Mouse (Mus musculus) erythroblast, embryonic 14.5 days (primary cell): ENCODE measurements around the gene Cacna1d. TPM values are rescaled to one million over a fixed set of nuclear protein-coding genes. Genes with fewer than 3 reads are reported as not detected.

Experiments
- H3K27me3 ChIP-seq: 2 replicates; pipeline ENCODE4 v1.6.1; 2012; ENCODE audit warnings: inconsistent platforms; ENCODE audit not compliant: control insufficient read depth
- H3K36me3 ChIP-seq: 2 replicates; pipeline ENCODE4 v1.6.1; 2012; ENCODE audit warnings: mild to moderate bottlenecking, inconsistent platforms; ENCODE audit not compliant: control insufficient read depth
- H3K4me1 ChIP-seq: 2 replicates; pipeline ENCODE4 v1.6.1; 2012; ENCODE audit warnings: inconsistent platforms; ENCODE audit not compliant: control insufficient read depth
- H3K4me3 ChIP-seq: replicated peaks from 2 replicates; pipeline ENCODE3; 2012; ENCODE audit warnings: moderate library complexity, mild to moderate bottlenecking, inconsistent platforms
- H3K9me3 ChIP-seq: 2 replicates; pipeline ENCODE4 v1.6.1; 2012; ENCODE audit warnings: low read length, inconsistent platforms, mixed read lengths; ENCODE audit not compliant: control insufficient read depth
- GATA1 ChIP-seq: IDR thresholded peaks from 2 replicates; pipeline ENCODE4 v1.6.1; 2012; ENCODE audit warnings: low read length, inconsistent platforms, mixed read lengths
- TAL1 ChIP-seq: IDR thresholded peaks from 3 replicates; pipeline ENCODE4 v1.6.1; 2012; ENCODE audit warnings: low read length, inconsistent platforms, mixed read lengths
- polyA plus RNA-seq: library from polyadenylated mRNA; stranded (reverse); fragments of >175 nt; gene quantifications from 2 replicates; pipeline ENCODE4 v1.2.3, GENCODE M21; 2012

Gene Cacna1d
- polyA plus RNA-seq, 1 experiment = not detected

GRCm38 (mm10) chr14:30435316-30435715 lies 55.9 kb downstream of the Cacna1d start:
- H3K36me3 ChIP-seq = no peaks in the 10 kb centered on the region
- H3K27me3 ChIP-seq = no peaks in the 10 kb centered on the region
- H3K9me3 ChIP-seq = no peaks in the 10 kb centered on the region
- TF ChIP-seq TAL1 (no peak), GATA1 (no peak)
- H3K4me1 ChIP-seq = peaks cover 5% of the 10 kb centered on the region
- no peak overlapping the region for H3K4me3 ChIP-seq

GRCm38 (mm10) chr14:30430446-30430845 lies 60.8 kb downstream of the Cacna1d start:
- H3K4me3 ChIP-seq = no peak overlapping the region
- H3K4me1 ChIP-seq = peaks cover 19% of the 10 kb centered on the region
- no peak for TF ChIP-seq GATA1
- TF ChIP-seq TAL1 = no peak
- no peaks in the 10 kb centered on the region for H3K36me3 ChIP-seq
- no peaks in the 10 kb centered on the region for H3K9me3 ChIP-seq
- no peaks in the 10 kb centered on the region for H3K27me3 ChIP-seq

GRCm38 (mm10) chr14:30430026-30430425 lies 61.2 kb downstream of the Cacna1d start:
- no peak for TF ChIP-seq TAL1
- H3K4me3 ChIP-seq = no peak overlapping the region
- H3K27me3 ChIP-seq = no peaks in the 10 kb centered on the region
- H3K9me3 ChIP-seq = no peaks in the 10 kb centered on the region
- H3K36me3 ChIP-seq = no peaks in the 10 kb centered on the region
- peaks cover 19% of the 10 kb centered on the region for H3K4me1 ChIP-seq

GRCm38 (mm10) chr14:30429606-30430005 lies 61.6 kb downstream of the Cacna1d start:
- H3K36me3 ChIP-seq = no peaks in the 10 kb centered on the region
- H3K27me3 ChIP-seq = no peaks in the 10 kb centered on the region
- TF ChIP-seq TAL1 (no peak), GATA1 (no peak)
- H3K4me3 ChIP-seq = no peak overlapping the region
- H3K4me1 ChIP-seq = peaks cover 19% of the 10 kb centered on the region
- H3K9me3 ChIP-seq = no peaks in the 10 kb centered on the region

GRCm38 (mm10) chr14:30428757-30429156 lies 62.5 kb downstream of the Cacna1d start:
- H3K4me3 ChIP-seq = no peak overlapping the region
- no peaks in the 10 kb centered on the region for H3K9me3 ChIP-seq
- peaks cover 15% of the 10 kb centered on the region for H3K4me1 ChIP-seq
- H3K27me3 ChIP-seq = no peaks in the 10 kb centered on the region
- H3K36me3 ChIP-seq = no peaks in the 10 kb centered on the region
- no peak for TF ChIP-seq TAL1
- TF ChIP-seq GATA1 = no peak

- no peak for TF ChIP-seq TAL1
- no peak for TF ChIP-seq GATA1
- H3K36me3 ChIP-seq = no peaks in the 10 kb centered on the region
- no peaks in the 10 kb centered on the region for H3K27me3 ChIP-seq
Measured at GRCm38 (mm10) chr14:30425876-30426275, 65.4 kb downstream of the Cacna1d start.

GRCm38 (mm10) chr14:30425175-30425574 lies 66.1 kb downstream of the Cacna1d start:
- Histone ChIP-seq H3K36me3 (no peaks in the 10 kb centered on the region), H3K9me3 (no peaks in the 10 kb centered on the region), H3K4me3 (no peak overlapping the region), H3K4me1 (peaks cover 13% of the 10 kb centered on the region), H3K27me3 (no peaks in the 10 kb centered on the region)
- no peak for TF ChIP-seq GATA1
- no peak for TF ChIP-seq TAL1

More at GRCm38 (mm10) chr14:30425876-30426275, 65.4 kb downstream of the Cacna1d start:
- no peak overlapping the region for H3K4me3 ChIP-seq
- H3K4me1 ChIP-seq = peaks cover 15% of the 10 kb centered on the region
- no peaks in the 10 kb centered on the region for H3K9me3 ChIP-seq

- H3K4me1 ChIP-seq = peaks cover 7% of the 10 kb centered on the region
- H3K4me3 ChIP-seq = no peak overlapping the region
- no peaks in the 10 kb centered on the region for H3K9me3 ChIP-seq
- no peaks in the 10 kb centered on the region for H3K27me3 ChIP-seq
- H3K36me3 ChIP-seq = no peaks in the 10 kb centered on the region
- TF ChIP-seq TAL1 (no peak), GATA1 (no peak)
Measured at GRCm38 (mm10) chr14:30424638-30425037, 66.6 kb downstream of the Cacna1d start.

GRCm38 (mm10) chr14:30422376-30423140 lies 68.7 kb downstream of the Cacna1d start:
- Histone ChIP-seq H3K4me3 (no peak overlapping the region), H3K9me3 (no peaks in the 10 kb centered on the region), H3K27me3 (no peaks in the 10 kb centered on the region), H3K4me1 (no peaks in the 10 kb centered on the region), H3K36me3 (no peaks in the 10 kb centered on the region)
- TF ChIP-seq TAL1 (no peak), GATA1 (no peak)

- no peaks in the 10 kb centered on the region for H3K9me3 ChIP-seq
- no peaks in the 10 kb centered on the region for H3K36me3 ChIP-seq
- no peaks in the 10 kb centered on the region for H3K27me3 ChIP-seq
- H3K4me1 ChIP-seq = no peaks in the 10 kb centered on the region
- TF ChIP-seq TAL1 = no peak
- no peak for TF ChIP-seq GATA1
- H3K4me3 ChIP-seq = no peak overlapping the region
Measured at GRCm38 (mm10) chr14:30419458-30419857, 71.8 kb downstream of the Cacna1d start.
